Mouse (Mus musculus) 3T3-L1 (cell line): ENCODE measurements at regions not wholly inside any gene's neighbourhood (a gene's known extent, or its start where the extent isn't known, plus 50 kb on each side); places are given as distances from the start of the nearest gene placed in this dataset.

ENCODE experiments used
- DNase-seq: peaks from one replicate; pipeline ENCODE4 v3.0.0-alpha.2; 2015; ENCODE audit warnings: low read depth, low spot score

GRCm38 (mm10) chr3:103408724-103409123 lies 129.6 kb downstream of the Trim33 start:
- no peak for DNase-seq

- DNase-seq: no peak
Observed at GRCm38 (mm10) chr3:103412247-103412646, 133.2 kb downstream of the Trim33 start.

DNA sequence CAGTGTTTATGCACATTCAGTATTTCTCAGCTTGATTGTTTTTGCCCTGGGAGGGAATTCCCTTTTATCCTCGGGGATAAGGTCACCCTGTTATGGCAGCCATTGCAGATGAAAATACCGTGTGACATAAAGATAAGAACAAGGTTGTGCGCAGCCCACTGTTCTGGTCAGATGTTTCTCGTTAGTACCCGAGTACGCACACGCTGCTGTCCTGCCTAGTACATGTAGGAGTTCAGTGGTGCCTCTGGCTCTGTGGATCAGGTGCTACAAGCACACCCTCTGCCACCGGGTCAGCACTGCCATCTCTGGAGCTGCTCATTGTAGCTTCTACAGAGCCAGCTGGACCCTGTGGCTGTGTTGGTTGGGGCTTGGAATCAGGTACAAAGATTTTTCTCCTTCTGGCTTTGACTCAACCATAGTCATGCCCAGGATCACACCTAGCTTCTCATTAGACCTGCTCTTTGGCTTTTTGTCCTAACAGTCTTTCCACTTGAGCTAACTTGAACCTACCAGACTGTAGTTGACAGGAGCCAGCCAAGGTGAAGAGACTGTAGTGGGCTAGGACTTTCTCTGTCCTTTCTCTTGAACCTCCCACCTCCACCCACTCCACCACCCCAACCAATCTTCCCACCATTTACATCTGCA lies 136.1 kb downstream of the Trim33 start:
- DNase-seq: no peak

DNA sequence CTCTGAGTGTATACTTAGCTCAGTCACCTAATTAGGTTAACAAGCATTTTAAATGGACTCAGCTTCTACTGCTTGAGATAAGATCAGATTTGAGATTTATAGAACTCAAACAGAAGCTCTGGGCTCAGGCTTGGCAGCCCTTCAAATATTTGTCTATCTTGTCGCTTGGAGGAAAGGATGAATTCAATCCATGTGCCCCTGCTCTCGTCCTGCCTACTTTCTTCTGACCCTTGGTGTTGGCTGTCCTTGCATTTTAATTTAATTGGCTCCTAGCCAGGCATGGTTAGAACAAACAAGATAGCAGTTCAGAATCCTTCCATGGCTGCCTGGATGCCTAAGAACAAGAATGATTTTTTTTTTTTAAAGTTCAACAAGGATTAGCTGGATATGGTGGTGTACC lies 137.2 kb downstream of the Trim33 start:
- peak; percentile 21 for DNase-seq

- no peak for DNase-seq
Observed at GRCm38 (mm10) chr3:103417781-103418180, 138.7 kb downstream of the Trim33 start.

GRCm38 (mm10) chr3:103419761-103420620 lies 140.9 kb downstream of the Trim33 start:
- DNase-seq: peak; percentile 69

DNA sequence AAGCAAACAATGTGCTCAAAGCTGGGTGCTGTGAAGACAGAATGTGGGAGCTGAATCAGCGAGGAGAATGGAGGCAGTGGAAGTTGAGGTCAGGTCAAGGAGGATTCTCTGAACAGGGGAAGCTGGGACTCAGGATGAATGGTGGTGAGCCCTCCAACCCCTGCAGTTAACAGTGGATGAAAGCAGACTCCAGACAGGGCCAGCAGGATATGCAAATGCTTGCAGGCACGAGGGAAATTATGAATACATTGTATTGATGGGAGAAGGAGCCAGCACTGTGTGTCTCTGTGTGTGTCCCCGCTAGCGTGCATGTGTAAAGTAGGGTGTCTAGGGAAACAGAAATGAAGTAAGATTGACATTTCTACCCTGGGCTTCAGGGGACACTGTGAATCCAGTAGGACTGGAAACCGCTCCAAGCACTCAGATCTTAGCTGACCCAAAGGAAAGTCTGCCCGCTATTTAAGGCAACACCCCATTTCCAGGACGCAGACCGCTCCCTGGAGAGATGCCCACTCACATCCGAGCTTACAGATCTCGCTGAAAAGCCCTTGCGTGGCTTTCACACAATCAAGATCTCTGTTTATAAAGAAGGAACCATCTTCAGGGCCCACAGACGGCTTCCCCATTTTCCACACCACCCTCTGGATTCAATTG lies 141.7 kb downstream of the Trim33 start:
- no peak for DNase-seq

GRCm38 (mm10) chr3:103421275-103421621 lies 142.2 kb downstream of the Trim33 start:
- DNase-seq: no peak

- DNase-seq: no peak
Observed at GRCm38 (mm10) chr3:103422806-103423205, 143.7 kb downstream of the Trim33 start.

GRCm38 (mm10) chr3:103423290-103423689 lies 144.2 kb downstream of the Trim33 start:
- DNase-seq: no peak

DNA sequence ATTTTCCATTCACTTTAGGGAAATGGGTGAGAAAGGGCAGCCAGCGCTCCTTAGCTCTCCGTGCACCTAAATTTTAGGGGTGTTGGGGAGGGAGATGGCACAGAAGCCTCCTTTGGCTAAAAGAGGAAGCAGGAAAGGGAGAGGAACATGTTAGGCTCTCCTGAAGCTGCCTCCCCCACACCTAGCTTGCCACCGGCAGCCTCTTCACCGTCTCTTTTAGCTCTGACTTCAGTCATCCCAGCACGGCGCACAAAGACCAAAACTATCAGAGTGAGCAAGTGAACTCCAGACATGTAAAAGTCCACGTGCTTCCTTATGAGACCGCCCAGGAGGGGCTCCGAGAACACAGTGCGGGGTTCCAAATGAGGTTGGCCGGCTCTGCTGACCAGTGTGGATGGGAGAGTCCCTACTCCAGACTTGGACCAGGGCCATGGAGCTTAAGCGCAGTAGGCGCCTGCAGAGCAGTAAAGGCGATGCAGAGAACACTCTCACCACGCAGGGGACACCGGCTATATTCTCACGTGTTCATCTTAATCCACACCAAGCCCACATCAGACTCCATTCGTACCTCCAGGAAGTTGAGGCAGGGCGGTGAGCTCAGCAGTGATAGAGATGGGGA lies 146.8 kb downstream of the Trim33 start:
- DNase-seq: no peak

DNA sequence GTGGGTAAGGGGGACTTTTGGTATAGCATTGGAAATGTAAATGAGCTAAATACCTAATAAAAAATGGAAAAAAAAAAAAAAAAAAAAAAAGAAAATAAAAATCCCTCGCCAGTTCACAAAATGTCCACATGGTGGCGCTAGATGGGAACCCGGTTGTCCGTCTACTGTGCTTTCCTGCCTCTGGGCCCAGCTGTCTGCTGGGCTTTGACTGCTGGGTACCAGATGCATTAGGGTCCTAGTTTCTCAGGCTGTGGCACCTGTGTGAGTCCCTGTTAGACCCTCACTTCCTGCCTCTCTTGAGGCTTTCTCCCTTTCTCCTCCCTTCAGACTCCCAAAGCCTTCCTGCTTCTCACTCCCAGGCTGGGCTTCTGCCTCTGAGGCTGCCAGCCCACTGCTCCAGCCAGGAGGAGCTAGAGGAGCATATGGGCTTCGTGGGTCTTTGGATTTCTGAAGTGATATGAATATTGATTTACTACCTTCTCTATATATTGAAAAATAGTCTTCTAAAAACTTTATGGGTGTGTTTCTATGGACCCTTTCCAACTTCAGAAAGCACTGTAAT lies 145.7 kb upstream of the Syt6 start:
- peak; percentile 63 for DNase-seq

GRCm38 (mm10) chr3:103430131-103430530 lies 144.9 kb upstream of the Syt6 start:
- no peak for DNase-seq

DNA sequence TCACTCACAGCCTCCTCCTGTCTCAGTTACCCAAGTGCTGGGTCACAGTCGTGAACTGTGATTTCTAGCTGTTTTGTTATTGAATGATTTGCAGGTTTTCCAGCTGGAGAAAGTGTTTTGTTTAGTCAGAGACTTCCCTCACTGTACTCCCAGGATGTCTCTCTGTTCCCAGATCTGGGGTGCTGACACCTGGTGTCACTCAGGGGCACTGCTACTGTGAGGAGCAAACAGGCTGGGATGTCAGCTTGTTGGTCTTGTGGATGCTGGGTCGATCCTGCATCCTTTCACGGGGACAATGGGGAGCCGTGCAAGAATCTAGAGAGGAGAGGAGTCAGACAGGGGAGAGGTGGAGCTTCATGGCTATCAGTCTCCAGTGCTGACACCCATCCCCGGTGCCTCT lies 142.8 kb upstream of the Syt6 start:
- peak; percentile 11 for DNase-seq

GRCm38 (mm10) chr3:103436902-103437603 lies 138.0 kb upstream of the Syt6 start:
- no peak for DNase-seq

DNA sequence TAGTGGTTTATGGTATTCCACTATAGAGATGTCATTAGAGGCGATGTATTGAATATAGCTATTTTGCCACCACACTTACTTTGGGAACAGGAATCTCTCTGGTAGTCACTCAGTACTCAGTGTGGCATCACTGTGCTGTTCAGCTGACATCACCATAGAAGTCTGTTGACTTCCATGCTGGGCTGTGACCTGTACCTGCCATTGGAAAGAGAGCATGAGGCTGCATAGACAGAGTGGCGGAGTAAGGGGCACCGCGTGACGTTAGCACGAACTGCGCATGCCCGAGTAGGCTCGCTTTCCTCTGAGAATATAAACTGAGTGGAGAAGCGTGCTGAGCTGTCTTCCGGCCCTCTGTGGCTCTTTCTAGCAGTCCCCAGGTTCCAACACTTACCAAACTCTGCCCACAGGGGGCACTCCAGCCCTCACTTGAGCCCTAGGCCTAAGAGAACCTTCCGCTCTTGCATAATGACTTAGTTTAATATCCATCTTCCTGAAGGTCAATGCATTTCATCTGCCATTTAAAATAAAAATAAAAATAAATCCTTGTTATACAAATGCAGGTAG lies 136.2 kb upstream of the Syt6 start:
- DNase-seq: peak; percentile 80

DNA sequence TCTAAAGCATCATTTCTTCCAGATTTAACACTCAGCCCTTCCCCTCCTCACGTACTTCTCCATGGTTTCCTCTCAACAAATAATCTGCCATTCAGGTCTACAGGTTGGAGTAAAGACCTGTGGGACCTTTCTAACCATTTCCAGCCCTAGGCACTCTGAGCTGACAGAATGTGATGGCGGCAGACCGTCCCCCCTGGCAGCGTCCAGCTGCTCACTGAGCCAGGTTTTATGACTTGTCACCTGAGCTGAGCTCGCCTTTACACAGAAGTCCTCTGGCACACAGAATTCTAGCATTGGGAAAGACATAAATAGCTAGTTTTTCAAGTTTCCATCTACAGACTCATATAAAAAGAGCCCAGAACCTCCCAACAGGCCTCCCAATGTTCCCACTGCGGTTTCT lies 131.8 kb upstream of the Syt6 start:
- DNase-seq: no peak

GRCm38 (mm10) chr3:103445852-103446251 lies 129.2 kb upstream of the Syt6 start:
- DNase-seq: peak; percentile 27

DNA sequence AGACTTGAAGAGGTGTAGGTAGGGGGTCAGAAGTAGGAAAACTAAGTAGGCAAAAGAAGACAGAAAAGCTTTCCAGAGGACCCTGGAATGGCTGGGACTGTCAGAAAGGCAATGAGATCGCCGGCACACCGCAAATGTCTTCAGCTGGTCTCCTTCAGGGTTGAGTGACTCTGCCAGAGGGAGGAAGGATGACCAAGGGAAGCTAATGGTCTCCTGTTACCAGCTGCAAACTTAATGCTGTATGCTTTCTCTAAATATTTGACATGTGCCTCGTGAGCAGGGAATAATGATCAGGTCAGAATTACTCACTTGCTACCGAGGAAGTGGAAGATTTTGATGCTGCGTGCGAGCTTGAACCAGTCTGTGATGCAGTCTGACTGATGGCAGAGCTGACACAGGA lies 125.2 kb upstream of the Syt6 start:
- no peak for DNase-seq

DNA sequence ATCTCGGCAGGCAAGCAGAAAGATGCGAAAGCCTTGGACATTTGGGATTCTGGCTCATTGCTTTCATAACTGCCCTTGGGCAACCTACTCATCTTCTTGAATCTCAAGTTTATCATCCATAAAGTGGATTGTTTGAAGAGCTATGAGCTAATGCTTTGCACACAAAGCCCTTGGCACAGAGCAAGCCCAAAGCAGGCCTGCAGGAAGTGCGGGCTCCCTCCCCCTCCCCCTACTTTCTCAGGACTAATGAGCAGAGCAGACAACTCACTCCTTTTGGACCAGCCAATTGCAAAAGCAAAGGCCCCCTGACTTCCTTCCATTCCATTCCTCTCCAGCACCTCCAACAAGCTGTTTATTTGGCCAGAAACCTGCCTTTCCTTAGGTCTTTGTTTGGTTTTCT lies 123.1 kb upstream of the Syt6 start:
- DNase-seq: no peak

DNA sequence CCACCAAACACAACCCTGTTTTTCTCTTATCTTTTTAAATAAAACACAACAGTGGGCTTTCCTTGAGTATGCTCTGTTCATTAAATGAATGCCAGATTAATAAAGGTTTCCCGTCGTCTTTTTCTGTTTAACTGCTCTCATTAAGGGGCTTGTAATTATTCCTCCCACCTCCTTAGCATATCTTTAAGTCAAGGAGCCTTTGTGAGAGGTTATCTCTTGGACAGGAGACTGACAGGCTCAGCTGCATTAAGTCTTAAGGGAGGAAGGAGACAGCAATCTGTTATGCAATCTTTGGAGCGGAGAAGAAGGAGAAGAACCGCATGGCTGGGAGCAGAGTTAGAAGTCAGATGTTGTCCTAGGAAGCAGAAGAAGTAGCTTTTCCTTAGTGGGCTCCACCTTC lies 111.3 kb upstream of the Syt6 start:
- no peak for DNase-seq
